Mouse (Mus musculus) embryonic facial prominence, embryonic 10.5 days (tissue): ENCODE data around the gene Akr1c18. TPM values are rescaled to one million over a fixed set of nuclear protein-coding genes. Genes with fewer than 3 reads are reported as not detected.
"Not testable (repeated sequence)": the region's sequence is repeated elsewhere in the genome, so short reads cannot be mapped to it uniquely, and the experiment has no call there.

ENCODE experiments used
- DNase-seq: peaks from one replicate; pipeline ENCODE4 v3.0.0-alpha.2; 2017; ENCODE audit warnings: low spot score
- H3K27ac ChIP-seq: fragments of 300-500 bp; sonication (generic); replicated peaks from 2 replicates; pipeline ENCODE4 v1.5.1; 2016; ENCODE audit warnings: mild to moderate bottlenecking
- H3K27me3 ChIP-seq: fragments of 300-500 bp; sonication (generic); replicated peaks from 2 replicates; pipeline ENCODE4 v1.6.1; 2016; ENCODE audit warnings: low read depth, mild to moderate bottlenecking; ENCODE audit not compliant: poor library complexity, severe bottlenecking
- H3K36me3 ChIP-seq: fragments of 300-500 bp; sonication (generic); replicated peaks from 2 replicates; pipeline ENCODE4 v1.6.1; 2016; ENCODE audit warnings: mild to moderate bottlenecking, moderate library complexity
- H3K4me1 ChIP-seq: fragments of 300-500 bp; sonication (generic); 2 replicates; pipeline ENCODE4 v1.6.1; 2016
- H3K4me3 ChIP-seq: fragments of 300-500 bp; sonication (generic); 2 replicates; pipeline ENCODE4 v1.5.1; 2016; ENCODE audit warnings: mild to moderate bottlenecking, moderate library complexity
- H3K9me3 ChIP-seq: fragments of 300-500 bp; sonication (generic); 2 replicates; pipeline ENCODE4 v1.6.1; 2016; ENCODE audit warnings: mild to moderate bottlenecking
- WGBS: fragments of 180-500 bp; shearing (Covaris S2); methylation state at CpG from one replicate; pipeline ENCODE4 v1.1.7; 2016; 5-methylcytosine and 5-hydroxymethylcytosine counted together
- polyA plus RNA-seq: library from polyadenylated mRNA; unstranded; fragments of >200 nt; fragmentation: Nextera tagmentation; extraction: Ambion mirVana; gene quantifications from 2 replicates; pipeline ENCODE4 v1.2.1, GENCODE M21; 2016

The Akr1c18 gene
- polyA plus RNA-seq, 1 experiment from 2014 or later, result not detected

DNA sequence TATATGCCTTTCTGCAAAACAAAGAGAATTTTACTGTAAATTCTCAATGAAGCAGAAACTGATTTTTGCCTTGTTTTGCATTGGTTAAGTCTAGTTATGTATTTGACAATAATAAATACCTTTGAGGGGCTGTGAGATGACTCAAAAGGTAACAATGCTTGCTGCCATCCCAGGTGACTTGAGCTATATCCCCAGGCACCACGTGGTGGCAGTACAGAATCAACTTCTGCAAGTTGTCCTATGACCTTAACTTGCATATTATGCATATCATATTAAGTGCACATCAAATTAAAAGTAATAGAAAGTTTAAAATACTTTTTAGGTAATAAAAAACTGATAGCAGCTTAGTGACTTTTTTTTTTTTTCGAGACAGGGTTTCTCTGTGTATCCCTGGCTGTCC lies 17.4 kb downstream of the Akr1c18 start:
- H3K27me3 ChIP-seq, result no peaks in the 10 kb centered on the region
- no peak overlapping the region for H3K27ac ChIP-seq
- no peaks in the 10 kb centered on the region for H3K9me3 ChIP-seq
- H3K36me3 ChIP-seq, result no peaks in the 10 kb centered on the region
- 41% methylated on average over 2 of the region's 2 CpGs for WGBS
- H3K4me3 ChIP-seq, result no peak overlapping the region
- H3K4me1 ChIP-seq, result no peaks in the 10 kb centered on the region
- peak; percentile 11 for DNase-seq

DNA sequence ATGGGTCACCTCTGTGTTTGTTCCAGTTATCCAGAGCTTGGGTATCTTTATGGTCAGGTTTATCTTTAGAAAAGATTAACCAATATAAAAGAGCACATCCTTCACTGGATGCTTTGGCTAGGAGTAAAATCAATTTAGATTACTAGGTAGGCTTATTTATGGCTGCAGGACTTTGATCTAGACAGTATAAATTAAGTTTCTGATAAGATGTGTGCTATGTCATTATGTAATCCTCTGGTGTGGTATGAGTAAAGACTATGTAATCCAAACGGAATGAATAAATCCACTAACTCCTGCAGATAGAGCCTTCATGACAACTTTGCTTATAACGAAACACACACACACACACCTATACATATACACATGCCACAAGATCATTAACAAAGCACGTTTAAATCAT lies 18.7 kb downstream of the Akr1c18 start:
- no peak for DNase-seq
- Histone ChIP-seq H3K27me3 (no peaks in the 10 kb centered on the region), H3K9me3 (0 out of 2 replicates have a peak, but pooled peaks cover 3% of the 10 kb centered on the region), H3K4me1 (no peaks in the 10 kb centered on the region), H3K4me3 (no peak overlapping the region), H3K27ac (no peak overlapping the region), H3K36me3 (no peaks in the 10 kb centered on the region)
- 76% methylated on average over 3 of the region's 3 CpGs for WGBS

DNA sequence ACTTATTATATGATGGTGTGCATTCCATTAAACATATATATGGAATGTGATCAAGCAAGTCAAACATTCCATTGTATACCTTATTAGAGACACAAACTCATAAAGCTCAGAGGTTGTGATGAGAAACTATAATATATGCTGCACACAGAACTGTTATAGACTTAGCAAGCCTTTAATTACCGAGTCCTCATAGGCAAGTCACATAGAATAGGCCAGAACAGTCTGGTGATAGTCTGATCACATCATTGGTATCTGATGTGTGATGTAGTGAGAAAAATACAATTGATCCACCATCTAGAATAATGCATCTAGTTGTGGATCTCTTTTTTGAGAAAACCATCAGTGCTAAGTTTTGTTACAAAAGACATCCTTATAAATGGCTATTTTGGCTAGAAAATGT lies 19.1 kb downstream of the Akr1c18 start:
- H3K27me3 ChIP-seq, result no peaks in the 10 kb centered on the region
- no peak overlapping the region for H3K4me3 ChIP-seq
- no peak for DNase-seq
- H3K4me1 ChIP-seq, result no peaks in the 10 kb centered on the region
- 0 out of 2 replicates have a peak, but pooled peaks cover 3% of the 10 kb centered on the region for H3K9me3 ChIP-seq
- WGBS, result 78% methylated on average over 1 of the region's 1 CpGs
- H3K27ac ChIP-seq, result no peak overlapping the region
- H3K36me3 ChIP-seq, result no peaks in the 10 kb centered on the region

DNA sequence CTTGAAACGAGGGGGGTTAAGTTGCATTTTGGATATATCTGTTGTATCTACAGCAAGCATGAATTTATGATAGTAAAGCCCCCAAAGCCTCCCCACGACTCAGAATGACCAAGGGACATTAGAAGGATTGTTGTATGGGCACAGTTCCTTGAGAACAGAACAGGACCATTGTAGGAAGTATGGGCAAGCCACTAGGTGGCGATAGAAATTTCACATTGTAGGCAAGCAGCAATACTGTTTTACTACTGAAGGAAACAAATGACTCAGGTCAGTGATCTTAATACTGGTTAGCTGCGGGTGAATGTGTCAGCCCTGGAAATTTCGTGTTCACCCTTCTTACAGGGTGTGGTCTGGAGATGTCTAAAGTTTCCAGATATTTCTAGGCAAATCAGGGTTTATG lies 21.4 kb downstream of the Akr1c18 start:
- no peaks in the 10 kb centered on the region for H3K36me3 ChIP-seq
- H3K9me3 ChIP-seq, result peaks cover 4% of the 10 kb centered on the region; the same call in 1 of the 2 replicates
- H3K27me3 ChIP-seq, result no peaks in the 10 kb centered on the region
- 46% methylated on average over 5 of the region's 5 CpGs for WGBS
- no peaks in the 10 kb centered on the region for H3K4me1 ChIP-seq
- H3K27ac ChIP-seq, result no peak overlapping the region
- DNase-seq, result peak; percentile 19
- no peak overlapping the region for H3K4me3 ChIP-seq

- 82% methylated on average over 1 of the region's 1 CpGs for WGBS
Measured at GRCm38 (mm10) chr13:4125846-4126245, 24.6 kb downstream of the Akr1c18 start.

DNA sequence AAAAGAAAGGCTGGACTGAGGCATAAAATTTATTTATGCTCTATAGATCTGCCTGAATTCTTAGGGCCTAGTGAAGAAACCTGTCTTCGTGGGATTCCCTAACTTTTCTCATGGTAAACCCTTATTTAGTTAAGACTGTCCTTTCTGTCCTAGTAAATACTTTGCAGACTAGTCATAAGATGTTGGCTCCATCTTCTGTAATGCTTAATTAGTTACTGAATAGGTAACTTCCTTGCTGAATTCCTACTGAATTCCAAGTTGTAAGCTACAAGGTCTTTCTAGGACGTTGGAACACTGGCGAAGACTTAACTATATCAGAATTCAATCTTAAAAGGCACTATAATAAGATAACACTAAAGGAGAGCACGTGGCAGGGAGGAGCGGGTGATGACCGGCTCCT lies 26.0 kb downstream of the Akr1c18 start:
- not testable (repeated sequence) for H3K4me1 ChIP-seq, H3K27ac ChIP-seq, H3K27me3 ChIP-seq, H3K9me3 ChIP-seq, H3K4me3 ChIP-seq, DNase-seq, H3K36me3 ChIP-seq
- WGBS, result 91% methylated on average over 6 of the region's 6 CpGs

More at GRCm38 (mm10) chr13:4125846-4126245, 24.6 kb downstream of the Akr1c18 start:
- H3K36me3 ChIP-seq, H3K9me3 ChIP-seq, H3K4me1 ChIP-seq, H3K27me3 ChIP-seq, H3K27ac ChIP-seq, H3K4me3 ChIP-seq, DNase-seq: not testable (repeated sequence)

GRCm38 (mm10) chr13:4123146-4123545 lies 27.3 kb downstream of the Akr1c18 start:
- WGBS, result 90% methylated on average over 7 of the region's 7 CpGs

GRCm38 (mm10) chr13:4119181-4119904 lies 31.1 kb downstream of the Akr1c18 start:
- peaks cover 2% of the 10 kb centered on the region; the same call in 1 of the 2 replicates for H3K9me3 ChIP-seq
- no peak for DNase-seq
- no peak overlapping the region for H3K27ac ChIP-seq
- 78% methylated on average over 2 of the region's 2 CpGs for WGBS
- no peaks in the 10 kb centered on the region for H3K36me3 ChIP-seq
- no peaks in the 10 kb centered on the region for H3K4me1 ChIP-seq
- no peak overlapping the region for H3K4me3 ChIP-seq
- H3K27me3 ChIP-seq, result no peaks in the 10 kb centered on the region

More at GRCm38 (mm10) chr13:4123146-4123545, 27.3 kb downstream of the Akr1c18 start:
- Histone ChIP-seq H3K27ac (no peak overlapping the region), H3K36me3 (no peaks in the 10 kb centered on the region), H3K4me3 (no peak overlapping the region), H3K9me3 (peaks cover 5% of the 10 kb centered on the region; the same call in 1 of the 2 replicates), H3K27me3 (no peaks in the 10 kb centered on the region), H3K4me1 (no peaks in the 10 kb centered on the region)
- DNase-seq, result no peak

GRCm38 (mm10) chr13:4110281-4111188 lies 39.9 kb downstream of the Akr1c18 start:
- peak; percentile 76 for DNase-seq
- Histone ChIP-seq H3K9me3 (no peaks in the 10 kb centered on the region), H3K4me1 (no peaks in the 10 kb centered on the region), H3K27me3 (no peaks in the 10 kb centered on the region), H3K4me3 (no peak overlapping the region), H3K36me3 (no peaks in the 10 kb centered on the region), H3K27ac (no peak overlapping the region)
- 31% methylated on average over 6 of the region's 6 CpGs for WGBS

DNA sequence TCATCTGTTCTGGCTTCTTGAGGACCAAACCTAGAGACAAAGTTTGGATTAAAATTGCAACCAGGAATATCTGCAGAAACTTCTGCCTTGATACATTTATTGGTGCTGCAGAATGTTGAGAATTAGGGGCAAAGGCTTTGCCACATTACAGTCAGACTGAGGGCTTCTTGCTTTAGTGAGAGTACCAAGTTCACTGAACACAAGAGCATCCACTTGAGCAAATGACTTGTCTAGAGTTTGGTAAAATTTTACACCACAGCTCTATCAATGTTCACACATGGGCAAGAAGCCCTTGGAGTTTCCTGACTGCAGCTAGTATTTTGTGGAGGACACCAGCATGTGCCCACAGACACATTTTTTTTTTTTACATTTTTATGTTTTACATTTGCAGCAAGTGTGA lies 47.7 kb downstream of the Akr1c18 start:
- Histone ChIP-seq H3K9me3 (no peaks in the 10 kb centered on the region), H3K36me3 (no peaks in the 10 kb centered on the region), H3K4me1 (no peaks in the 10 kb centered on the region), H3K27me3 (no peaks in the 10 kb centered on the region), H3K27ac (no peak overlapping the region), H3K4me3 (no peak overlapping the region)
- DNase-seq, result no peak

DNA sequence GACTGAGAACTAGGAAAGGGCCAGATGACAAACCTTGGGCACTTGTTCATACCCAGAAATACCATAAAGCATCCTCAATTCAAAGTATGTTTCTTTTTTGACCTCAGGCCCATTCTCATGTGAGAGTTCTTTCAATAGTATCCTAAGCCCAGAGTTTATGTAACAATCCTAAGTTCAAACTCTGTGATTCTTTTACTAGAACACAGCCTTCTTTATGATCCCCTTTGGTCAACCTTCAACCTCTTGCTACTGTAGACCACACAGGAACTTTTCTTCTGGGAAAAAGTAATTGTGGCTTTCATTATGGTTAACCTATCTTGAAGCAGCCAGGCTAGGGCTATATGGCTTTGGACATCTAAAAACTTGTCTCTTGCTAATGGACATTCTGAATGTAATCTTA lies 48.8 kb downstream of the Akr1c18 start:
- no peaks in the 10 kb centered on the region for H3K9me3 ChIP-seq
- no peak overlapping the region for H3K4me3 ChIP-seq
- no peaks in the 10 kb centered on the region for H3K27me3 ChIP-seq
- no peaks in the 10 kb centered on the region for H3K36me3 ChIP-seq
- H3K27ac ChIP-seq, result no peak overlapping the region
- H3K4me1 ChIP-seq, result no peaks in the 10 kb centered on the region
- DNase-seq, result no peak
